Mouse (Mus musculus): ENCODE measurements around the gene Olfr1461. TPM values are rescaled to one million over a fixed set of nuclear protein-coding genes. Genes with fewer than 3 reads are reported as not detected.

The Olfr1461 gene
- polyA plus RNA-seq (2014; fragmentation: Illumina TruSeq; extraction: RNeasy Lipid Tissue Mini Kit (QIAGEN cat#74804); ENCODE audit: low read depth, low replicate concordance): not detected

GRCm38 (mm10) chr19:13162700-13163099 is at the start of gene Olfr1461:
TSS of gene Olfr1461 (plus strand) at chr19:13163000.

DNA sequence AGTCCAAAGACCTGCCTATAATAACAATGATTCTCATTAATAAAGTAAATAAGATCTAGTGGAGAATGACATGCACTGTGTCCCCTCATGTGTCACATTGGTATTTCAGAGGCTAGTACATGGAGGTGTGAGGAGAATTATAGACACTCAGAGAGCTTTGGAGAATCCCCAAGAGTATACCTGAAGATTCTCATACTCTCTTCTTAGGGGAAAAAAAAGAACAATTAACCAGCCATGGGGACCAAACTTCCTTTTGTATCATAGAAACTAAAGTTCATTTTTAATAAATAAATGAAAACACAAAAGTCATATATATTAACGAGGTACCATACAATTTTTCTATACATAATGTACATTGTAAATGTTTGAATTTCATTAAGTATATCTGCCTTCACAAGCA is 13.4 kb upstream of the Olfr1461 start, which contains the start of gene Olfr1459:
Gene Olfr1459 (minus strand): TSS at position 101 of the 400 bp plus-strand sequence.

GRCm38 (mm10) chr19:13185434-13185833 is 22.6 kb downstream of the Olfr1461 start, which contains the start of gene Olfr1462:
TSS of gene Olfr1462 (plus strand) at chr19:13185734.

Other genes with a start within 250 kb of the Olfr1461 start
- not detected for gene Olfr1448, start 238.6 kb upstream of the Olfr1461 start, polyA plus RNA-seq (2014; fragmentation: Illumina TruSeq; extraction: RNeasy Lipid Tissue Mini Kit (QIAGEN cat#74804); ENCODE audit: low read depth, low replicate concordance)
- not detected for gene Olfr1449, start 232.2 kb upstream of the Olfr1461 start, polyA plus RNA-seq (2014; fragmentation: Illumina TruSeq; extraction: RNeasy Lipid Tissue Mini Kit (QIAGEN cat#74804); ENCODE audit: low read depth, low replicate concordance)
- not detected for gene Olfr1450, start 212.7 kb upstream of the Olfr1461 start, polyA plus RNA-seq (2014; fragmentation: Illumina TruSeq; extraction: RNeasy Lipid Tissue Mini Kit (QIAGEN cat#74804); ENCODE audit: low read depth, low replicate concordance)
- gene Olfr1451, start 168.0 kb upstream of the Olfr1461 start, polyA plus RNA-seq (2014; fragmentation: Illumina TruSeq; extraction: RNeasy Lipid Tissue Mini Kit (QIAGEN cat#74804); ENCODE audit: low read depth, low replicate concordance): not detected
- not detected for gene Olfr1453, start 134.7 kb upstream of the Olfr1461 start, polyA plus RNA-seq (2014; fragmentation: Illumina TruSeq; extraction: RNeasy Lipid Tissue Mini Kit (QIAGEN cat#74804); ENCODE audit: low read depth, low replicate concordance)
- not detected for gene Olfr1454, start 102.4 kb upstream of the Olfr1461 start, polyA plus RNA-seq (2014; fragmentation: Illumina TruSeq; extraction: RNeasy Lipid Tissue Mini Kit (QIAGEN cat#74804); ENCODE audit: low read depth, low replicate concordance)
- gene Olfr1457, start 65.1 kb upstream of the Olfr1461 start, polyA plus RNA-seq (2014; fragmentation: Illumina TruSeq; extraction: RNeasy Lipid Tissue Mini Kit (QIAGEN cat#74804); ENCODE audit: low read depth, low replicate concordance): not detected
- gene Olfr1458, start 56.2 kb upstream of the Olfr1461 start, polyA plus RNA-seq (2014; fragmentation: Illumina TruSeq; extraction: RNeasy Lipid Tissue Mini Kit (QIAGEN cat#74804); ENCODE audit: low read depth, low replicate concordance): not detected
- not detected for gene Olfr1459, start 13.5 kb upstream of the Olfr1461 start, polyA plus RNA-seq (2014; fragmentation: Illumina TruSeq; extraction: RNeasy Lipid Tissue Mini Kit (QIAGEN cat#74804); ENCODE audit: low read depth, low replicate concordance)
- not detected for gene Olfr1462, start 22.7 kb downstream of the Olfr1461 start, polyA plus RNA-seq (2014; fragmentation: Illumina TruSeq; extraction: RNeasy Lipid Tissue Mini Kit (QIAGEN cat#74804); ENCODE audit: low read depth, low replicate concordance)
- not detected for gene Olfr1463, start 68.3 kb downstream of the Olfr1461 start, polyA plus RNA-seq (2014; fragmentation: Illumina TruSeq; extraction: RNeasy Lipid Tissue Mini Kit (QIAGEN cat#74804); ENCODE audit: low read depth, low replicate concordance)
- gene Olfr1465, start 152.5 kb downstream of the Olfr1461 start, polyA plus RNA-seq (2014; fragmentation: Illumina TruSeq; extraction: RNeasy Lipid Tissue Mini Kit (QIAGEN cat#74804); ENCODE audit: low read depth, low replicate concordance): not detected
- gene Olfr1466, start 175.9 kb downstream of the Olfr1461 start, polyA plus RNA-seq (2014; fragmentation: Illumina TruSeq; extraction: RNeasy Lipid Tissue Mini Kit (QIAGEN cat#74804); ENCODE audit: low read depth, low replicate concordance): not detected
- gene Olfr1467, start 199.2 kb downstream of the Olfr1461 start, polyA plus RNA-seq (2014; fragmentation: Illumina TruSeq; extraction: RNeasy Lipid Tissue Mini Kit (QIAGEN cat#74804); ENCODE audit: low read depth, low replicate concordance): not detected
- gene Olfr1469, start 244.8 kb downstream of the Olfr1461 start, polyA plus RNA-seq (2014; fragmentation: Illumina TruSeq; extraction: RNeasy Lipid Tissue Mini Kit (QIAGEN cat#74804); ENCODE audit: low read depth, low replicate concordance): not detected

Measured in liver, adult 10 weeks (tissue).